In genomic region chr11:120223586-120224487, GRCm38 (mm10) we compare ENCODE assay signal across 9 mouse cellular contexts. TPM values are rescaled to one million over a fixed set of nuclear protein-coding genes. Genes with fewer than 3 reads are reported as not detected.
A peak's percentile ranks its signal among the peaks of the same experiment; 100 is the strongest.
DNase-seq lines count a peak whose midpoint lies in the region; ATAC-seq lines count a peak whose summit lies in the region.
"Had no signal": no experiment of that assay in that cellular context is flagged by ENCODE, and none has a peak within 500 bp of the region (broad histone marks: within the 10 kb centered on the region; RNA-seq: fewer than 3 reads in every experiment).

No protein-coding gene starts in this region.

- peak; percentile 50; the same call in 1 of the 2 replicates for ATAC-seq in frontal cortex, adult (ENCODE audit: low TSS enrichment)
- no peak for ATAC-seq in heart, embryonic 16.5 days (replicated peaks; ENCODE audit: extremely low read depth, insufficient read depth, low FRiP score)
- peak; percentile 71 for ATAC-seq in midbrain, embryonic 12.5 days (ENCODE audit: low FRiP score, low read depth)

- H3K27me3 ChIP-seq in heart, embryonic 16.5 days (ENCODE audit: control insufficient read depth, insufficient read depth, low read length): no peaks in the 10 kb centered on the region
- H3K27me3 ChIP-seq in midbrain, embryonic 12.5 days: peaks cover 6% of the 10 kb centered on the region; the same call in 1 of the 2 replicates

- H3K4me3 ChIP-seq in heart, embryonic 16.5 days (ENCODE audit: low read length): no peak overlapping the region
- no peak overlapping the region for H3K4me3 ChIP-seq in midbrain, embryonic 12.5 days

- H3K4me1 ChIP-seq in heart, embryonic 16.5 days (ENCODE audit: control insufficient read depth, insufficient read depth, low read length): peaks cover 68% of the 10 kb centered on the region
- H3K4me1 ChIP-seq in midbrain, embryonic 12.5 days: peaks cover 83% of the 10 kb centered on the region

- 61% methylated on average over 19 of the region's 19 CpGs for WGBS in heart, embryonic 16.5 days
- 43% methylated on average over 19 of the region's 19 CpGs for WGBS in midbrain, embryonic 12.5 days

- no peaks in the 10 kb centered on the region for H3K36me3 ChIP-seq in heart, embryonic 16.5 days (ENCODE audit: control insufficient read depth, insufficient read depth)
- no peaks in the 10 kb centered on the region for H3K36me3 ChIP-seq in midbrain, embryonic 12.5 days

- H3K9me3 ChIP-seq in heart, embryonic 16.5 days (replicated peaks; ENCODE audit: control insufficient read depth, low read length): no peaks in the 10 kb centered on the region
- H3K9me3 ChIP-seq in midbrain, embryonic 12.5 days: no peaks in the 10 kb centered on the region

- H3K9ac ChIP-seq in heart, embryonic 16.5 days (ENCODE audit: low read length): peak overlapping the region; percentile 71; the same call in 1 of the 2 replicates
- peak overlapping the region; percentile 69; the same call in 1 of the 2 replicates for H3K9ac ChIP-seq in midbrain, embryonic 12.5 days (replicated peaks)
- H3K9ac ChIP-seq: liver, embryonic 14.5 days had no signal

- H3K4me2 ChIP-seq in heart, embryonic 16.5 days (ENCODE audit: low read depth, low read length): no peak overlapping the region
- peak overlapping the region; percentile 29 for H3K4me2 ChIP-seq in midbrain, embryonic 12.5 days (replicated peaks)

- no peak overlapping the region for H3K27ac ChIP-seq in heart, embryonic 16.5 days (ENCODE audit: low read length)
- H3K27ac ChIP-seq in midbrain, embryonic 12.5 days (replicated peaks): peak overlapping the region; percentile 77
- H3K27ac ChIP-seq: liver, embryonic 14.5 days had no signal

- DNase-seq in frontal cortex, postnatal 25 days (ENCODE audit: low spot score in 2 of 2): no peak
- peak; percentile 64 for DNase-seq in embryo, embryonic 10.5 days (ENCODE audit: low spot score)
- peak; percentile 63 to 75 for DNase-seq in kidney, postnatal 25 days
- DNase-seq in natural killer cell, adult 2 months (ENCODE audit: low spot score in 2 of 2): no peak
- no peak for DNase-seq in gastrocnemius, postnatal 14 days

- intact Hi-C loops in gastrocnemius, postnatal 14 days (cut with DNase I; ENCODE audit: low total_unique reads): no loop called here

RNA-seq across cellular contexts. Expression of gene Bahcc1, which starts 8.9 kb away (rescaled TPM):
- polyA plus RNA-seq in heart, embryonic 16.5 days (2015; fragmentation: Nextera tagmentation; extraction: Ambion mirVana): 4.6 and 4.7 TPM in 2 replicates
- polyA plus RNA-seq in midbrain, embryonic 12.5 days (2016; fragmentation: Nextera tagmentation; extraction: Ambion mirVana): 25.1 and 26.1 TPM in 2 replicates
- 1 to 10 TPM; 3.4 to 8.1 TPM for total RNA-seq in gastrocnemius, postnatal 14 days (2021)

Comparison
In these comparisons a context has a peak if more than half of its experiments do, and no peak if none do; other contexts are left out.
1. DNase-seq: peak in embryo, embryonic 10.5 days (single experiment) and kidney, postnatal 25 days (2 of 2); none in frontal cortex, postnatal 25 days (0 of 2), natural killer cell, adult 2 months (0 of 2) and gastrocnemius, postnatal 14 days (single experiment).